ENCODE assay signal across 10 mouse cellular contexts in genomic region chr6:143154885-143155284, GRCm38 (mm10). TPM values are rescaled to one million over a fixed set of nuclear protein-coding genes. Genes with fewer than 3 reads are reported as not detected.
A peak's percentile ranks its signal among the peaks of the same experiment; 100 is the strongest.
DNase-seq lines count a peak whose midpoint lies in the region; ATAC-seq and TF ChIP-seq lines count a peak whose summit lies in the region.
"Had no signal": no experiment of that assay in that cellular context is flagged by ENCODE, and none has a peak within 500 bp of the region (broad histone marks: within the 10 kb centered on the region; RNA-seq: fewer than 3 reads in every experiment).

No protein-coding gene starts in this region.

- TF ChIP-seq POLR2A in kidney, adult 2 months (IDR thresholded peaks at IDR 0.05; ENCODE audit: low read depth, low read length) = no peak
- no peak for TF ChIP-seq POLR2A in heart, adult 2 months (IDR thresholded peaks at IDR 0.05; ENCODE audit: insufficient read depth, low read depth, low read length)

- no peak overlapping the region for H3K9ac ChIP-seq in lung, embryonic 15.5 days
- H3K9ac ChIP-seq in heart, adult 2 months (ENCODE audit: low read depth, low read length) = no peak overlapping the region
- H3K9ac ChIP-seq: liver, embryonic 13.5 days had no signal

- WGBS in kidney, adult 2 months = 31% methylated on average over 13 of the region's 13 CpGs
- 46% methylated on average over 13 of the region's 13 CpGs for WGBS in lung, embryonic 15.5 days
- 73% methylated on average over 13 of the region's 13 CpGs for WGBS in heart, adult 2 months

- peak; percentile 39; the same call in 1 of the 2 replicates for ATAC-seq in lung, embryonic 15.5 days (ENCODE audit: borderline replicate concordance, extremely low read depth, low FRiP score, low TSS enrichment)
- ATAC-seq in monocyte, adult 5-6 weeks (replicated peaks; ENCODE audit: insufficient number of reproducible peaks, low FRiP score, low TSS enrichment, poor library complexity, severe bottlenecking) = no peak

- H3K36me3 ChIP-seq in kidney, adult 2 months (ENCODE audit: control insufficient read depth, insufficient read depth, low read length) = no peaks in the 10 kb centered on the region
- H3K36me3 ChIP-seq in lung, embryonic 15.5 days = no peaks in the 10 kb centered on the region
- H3K36me3 ChIP-seq in heart, adult 2 months (ENCODE audit: control insufficient read depth, insufficient read depth, low read length) = no peaks in the 10 kb centered on the region
- H3K36me3 ChIP-seq: liver, embryonic 13.5 days had no signal

- no peak for TF ChIP-seq CTCF in kidney, adult 2 months (conservative IDR thresholded peaks at IDR 0.05; ENCODE audit: insufficient read depth, insufficient read length, low read depth, low read length)
- no peak for TF ChIP-seq CTCF in heart, adult 2 months (IDR thresholded peaks at IDR 0.05)

- H3K79me2 ChIP-seq in heart, adult 2 months (replicated peaks; ENCODE audit: control insufficient read depth, insufficient read depth, low read length) = no peaks in the 10 kb centered on the region

- DNase-seq in urinary bladder, postnatal 14 days (ENCODE audit: low spot score) = peak; percentile 52
- no peak for DNase-seq in urinary bladder, adult 18-20 months (ENCODE audit: low spot score in 2 of 2)
- peak; percentile 89 for DNase-seq in kidney, adult 2 months
- DNase-seq in layer of hippocampus, adult 8-10 months (ENCODE audit: low spot score in 2 of 2) = no peak
- DNase-seq in cerebellum, adult 9-11 months = no peak
- DNase-seq in heart, adult 2 months = no peak
- DNase-seq: heart, postnatal 36 days; liver, embryonic 13.5 days had no signal

- TF ChIP-seq EP300 in heart, adult 2 months (IDR thresholded peaks at IDR 0.05; ENCODE audit: insufficient read depth, low read depth, low read length) = no peak

- H3K9me3 ChIP-seq in lung, embryonic 15.5 days = no peaks in the 10 kb centered on the region
- H3K9me3 ChIP-seq: liver, embryonic 13.5 days had no signal

- peak overlapping the region; percentile 45 for H3K27ac ChIP-seq in kidney, adult 2 months (ENCODE audit: insufficient read depth, low read depth, low read length)
- peak overlapping the region; percentile 15 for H3K27ac ChIP-seq in lung, embryonic 15.5 days
- H3K27ac ChIP-seq in heart, adult 2 months = no peak overlapping the region
- H3K27ac ChIP-seq: liver, embryonic 13.5 days had no signal

- no peaks in the 10 kb centered on the region for H3K27me3 ChIP-seq in kidney, adult 2 months (replicated peaks; ENCODE audit: control insufficient read depth, insufficient read depth, low read length)
- H3K27me3 ChIP-seq in lung, embryonic 15.5 days = no peaks in the 10 kb centered on the region
- no peaks in the 10 kb centered on the region for H3K27me3 ChIP-seq in heart, adult 2 months (ENCODE audit: control insufficient read depth, insufficient read depth, low read length)
- H3K27me3 ChIP-seq: liver, embryonic 13.5 days had no signal

- no peak overlapping the region for H3K4me3 ChIP-seq in kidney, adult 2 months (ENCODE audit: insufficient read depth, low read depth, low read length)
- no peak overlapping the region for H3K4me3 ChIP-seq in lung, embryonic 15.5 days
- no peak overlapping the region for H3K4me3 ChIP-seq in heart, adult 2 months
- H3K4me3 ChIP-seq: liver, embryonic 13.5 days had no signal

- peaks cover 39% of the 10 kb centered on the region for H3K4me1 ChIP-seq in kidney, adult 2 months (ENCODE audit: control insufficient read depth, insufficient read depth, low read length)
- peaks cover 18% of the 10 kb centered on the region for H3K4me1 ChIP-seq in lung, embryonic 15.5 days
- H3K4me1 ChIP-seq in heart, adult 2 months (ENCODE audit: control insufficient read depth, insufficient read depth, low read length) = peaks cover 2% of the 10 kb centered on the region

- intact Hi-C loops in heart, adult 2 months (cut with DNase I) = no loop called here

- peak overlapping the region; percentile 39 for H3K4me2 ChIP-seq in lung, embryonic 15.5 days
- H3K4me2 ChIP-seq: liver, embryonic 13.5 days had no signal

RNA-seq across cellular contexts. Expression of gene Etnk1, which starts 12.1 kb away (rescaled TPM):
- polyA plus RNA-seq in kidney, adult 2 months (2012; rRNA removed) = 71.5 and 71.6 TPM in 2 replicates
- 15.8 and 16.1 TPM in 2 replicates for polyA plus RNA-seq in lung, embryonic 15.5 days (2015; fragmentation: Nextera tagmentation; extraction: Ambion mirVana)
- total RNA-seq in monocyte, adult 5-6 weeks (2017) = 56.9 to 89.0 TPM (median 61.3 TPM) in 3 replicates
- total RNA-seq in layer of hippocampus, adult 8-10 months (2022) = 100 to 1,000 TPM; 158 to 203 (median 174) TPM
- 10 to 100 TPM; 27.0 to 27.6 TPM for total RNA-seq in heart, adult 2 months (2021)
- polyA plus RNA-seq in heart, adult 2 months (2012; rRNA removed) = 13.5 and 25.7 TPM in 2 replicates

RNA-seq across cellular contexts. Expression of gene C2cd5, which starts 54.9 kb away (rescaled TPM):
- polyA plus RNA-seq in kidney, adult 2 months (2012; rRNA removed) = 13.0 and 14.1 TPM in 2 replicates
- polyA plus RNA-seq in lung, embryonic 15.5 days (2015; fragmentation: Nextera tagmentation; extraction: Ambion mirVana) = 21.2 and 25.2 TPM in 2 replicates
- 27.2 to 49.6 TPM (median 31.8 TPM) in 3 replicates for total RNA-seq in monocyte, adult 5-6 weeks (2017)
- total RNA-seq in layer of hippocampus, adult 8-10 months (2022) = 100 to 1,000 TPM in 2 of 4 experiments, 10 to 100 TPM in 2; 88.0 to 114 (median 98.7) TPM
- total RNA-seq in heart, adult 2 months (2021) = 10 to 100 TPM in 1 of 2 experiments, 1 to 10 TPM in 1; 9.9 to 10.7 TPM
- polyA plus RNA-seq in heart, adult 2 months (2012; rRNA removed) = 8.6 and 12.0 TPM in 2 replicates

Comparison
In these comparisons a context has a peak if more than half of its experiments do, and no peak if none do; other contexts are left out.
1. DNase-seq: peak in urinary bladder, postnatal 14 days (single experiment) and kidney, adult 2 months (single experiment); none in urinary bladder, adult 18-20 months (0 of 2), layer of hippocampus, adult 8-10 months (0 of 2), cerebellum, adult 9-11 months (single experiment) and heart, adult 2 months (0 of 2).